Mouse (Mus musculus) CH12.LX (cell line): ENCODE data around the gene Greb1.
"Not testable (repeated sequence)": the region's sequence is repeated elsewhere in the genome, so short reads cannot be mapped to it uniquely, and the experiment has no call there.

ENCODE experiments used
- CTCF ChIP-seq, 2 experiments: IDR thresholded peaks in 1 of 2; conservative IDR thresholded peaks in 1 of 2; 2 replicates each; pipeline ENCODE4 v1.5.1; 2011 to 2012; ENCODE audit warnings: low read depth in 2 of 2, low read length in 2 of 2, improper control_type of control experiment in 1 of 2, inconsistent platforms in 1 of 2, mild to moderate bottlenecking in 1 of 2, moderate library complexity in 1 of 2
- ELF1 ChIP-seq: IDR thresholded peaks from 2 replicates; pipeline ENCODE4 v1.6.1; 2014; ENCODE audit warnings: low read depth, mild to moderate bottlenecking, inconsistent platforms, low read length, improper control_type of control experiment
- EP300 ChIP-seq: IDR thresholded peaks from 2 replicates; pipeline ENCODE4 v1.6.1; 2011; ENCODE audit warnings: low read length, improper control_type of control experiment
- MAX ChIP-seq: IDR thresholded peaks from 2 replicates; pipeline ENCODE4 v1.6.1; 2011; ENCODE audit warnings: low read length, improper control_type of control experiment
- MAZ ChIP-seq: IDR thresholded peaks from 2 replicates; pipeline ENCODE4 v1.6.1; 2012; ENCODE audit warnings: low read depth, mild to moderate bottlenecking, inconsistent platforms, low read length, improper control_type of control experiment, moderate library complexity
- NRF1 ChIP-seq: IDR thresholded peaks from 2 replicates; pipeline ENCODE4 v1.6.1; 2014; ENCODE audit warnings: low read depth, mild to moderate bottlenecking, inconsistent platforms, low read length, improper control_type of control experiment, moderate library complexity
- PAX5 ChIP-seq: IDR thresholded peaks from 2 replicates; pipeline ENCODE4 v1.6.1; 2012; ENCODE audit warnings: low read length, inconsistent platforms, mixed read lengths
- POLR2AphosphoS2 ChIP-seq: IDR thresholded peaks from 2 replicates; pipeline ENCODE4 v1.6.1; 2011; ENCODE audit warnings: low read depth, low read length, improper control_type of control experiment
- SIN3A ChIP-seq: IDR thresholded peaks from 2 replicates; pipeline ENCODE4 v1.6.1; 2012; ENCODE audit warnings: low read length, improper control_type of control experiment, inconsistent platforms
- UBTF ChIP-seq: IDR thresholded peaks from 2 replicates; pipeline ENCODE4 v1.6.1; 2012; ENCODE audit warnings: low read depth, mild to moderate bottlenecking, inconsistent platforms, low read length, improper control_type of control experiment, moderate library complexity
- ZKSCAN1 ChIP-seq: IDR thresholded peaks from 2 replicates; pipeline ENCODE4 v1.6.1; 2012; ENCODE audit warnings: low read depth, inconsistent platforms, low read length, improper control_type of control experiment, borderline replicate concordance
- ZNF384 ChIP-seq: IDR thresholded peaks from 2 replicates; pipeline ENCODE4 v1.6.1; 2012; ENCODE audit warnings: low read depth, low read length, improper control_type of control experiment, inconsistent platforms

GRCm38 (mm10) chr12:16695252-16695651 is 105.4 kb downstream of the Greb1 start:
- TF ChIP-seq NRF1; MAZ; ELF1; CTCF (conservative IDR thresholded peaks at IDR 0.05 in 1 of 2, IDR thresholded peaks at IDR 0.05 in 1 of 2; ENCODE audit: low read depth in 2 of 2, low read length in 2 of 2); UBTF; ZNF384; ZKSCAN1; SIN3A; POLR2AphosphoS2; EP300; PAX5; MAX: not testable (repeated sequence)
